Mouse (Mus musculus) embryonic fibroblast, embryonic 13.5 days (primary cell): ENCODE results near the gene Gsc.

Source experiments
- CTCF ChIP-seq: IDR thresholded peaks from 2 replicates; pipeline ENCODE4 v1.5.1; 2011; ENCODE audit warnings: mild to moderate bottlenecking, control low read depth, low read length, moderate library complexity, borderline replicate concordance; ENCODE audit not compliant: insufficient read depth
- POLR2A ChIP-seq: IDR thresholded peaks from 2 replicates; pipeline ENCODE4 v1.6.1; 2011; ENCODE audit warnings: low read depth, mild to moderate bottlenecking, control low read depth, low read length, moderate library complexity

DNA sequence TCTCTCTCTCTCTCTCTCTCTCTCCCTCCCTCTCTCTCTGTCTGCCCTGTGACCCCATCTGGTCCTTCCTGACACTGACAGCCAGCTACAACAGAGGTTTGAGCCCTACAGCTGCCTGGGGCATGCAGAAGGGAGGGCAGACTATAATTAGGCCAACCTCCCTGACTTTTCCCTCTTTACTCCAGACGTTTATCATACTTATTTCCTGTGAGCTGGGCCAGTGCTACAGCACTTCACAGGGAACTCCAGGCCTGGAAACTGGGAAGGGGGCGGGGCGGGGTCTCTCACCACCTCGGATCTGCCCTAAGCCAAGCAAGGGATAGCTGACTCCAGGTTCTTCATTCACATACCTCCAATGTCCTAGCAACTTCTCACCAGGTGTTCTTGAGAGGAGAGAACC, 4.3 kb downstream of the Gsc start:
- no peak for TF ChIP-seq CTCF
- no peak for TF ChIP-seq POLR2A
